Mouse (Mus musculus) MEL (cell line): Measurements from ENCODE around the gene Lime1. TPM values are rescaled to one million over a fixed set of nuclear protein-coding genes. Genes with fewer than 3 reads are reported as not detected.

ENCODE experiments used
- DNase-seq: peaks from one replicate; pipeline ENCODE4 v3.0.0; 2011; ENCODE audit warnings: low read depth, low spot score
- H3K27ac ChIP-seq: 2 replicates; pipeline ENCODE4 v1.5.1; 2012; ENCODE audit warnings: low read depth, mild to moderate bottlenecking, control low read depth, low read length, moderate library complexity; ENCODE audit not compliant: control insufficient read depth
- H3K27me3 ChIP-seq, 2 experiments: fragments of 150-350 bp in 1 of 2; sonication (generic) in 1 of 2; 2 replicates each; pipeline ENCODE4 v1.6.1; 2012; ENCODE audit warnings: low read length in 2 of 2, mild to moderate bottlenecking in 2 of 2, improper control_type of control experiment in 1 of 2, moderate library complexity in 1 of 2; ENCODE audit not compliant: insufficient read depth in 2 of 2, control insufficient read depth in 1 of 2
- H3K36me3 ChIP-seq, 2 experiments: 2 replicates each; pipeline ENCODE4 v1.6.1; 2012 to 2014; ENCODE audit warnings: low read length in 2 of 2, improper control_type of control experiment in 1 of 2, inconsistent platforms in 1 of 2, mild to moderate bottlenecking in 1 of 2; ENCODE audit not compliant: insufficient read depth in 2 of 2, control insufficient read depth in 1 of 2
- H3K4me1 ChIP-seq, 2 experiments: fragments of 150-350 bp in 1 of 2; sonication (generic) in 1 of 2; 2 replicates each; pipeline ENCODE4 v1.6.1; 2012; ENCODE audit warnings: low read length in 2 of 2, improper control_type of control experiment in 1 of 2, mild to moderate bottlenecking in 1 of 2; ENCODE audit not compliant: insufficient read depth in 2 of 2, control insufficient read depth in 1 of 2
- H3K4me3 ChIP-seq, 2 experiments: fragments of 150-350 bp in 1 of 2; sonication (generic) in 1 of 2; 2 replicates each; pipeline ENCODE4 v1.5.1; 2012; ENCODE audit warnings: low read depth in 2 of 2, low read length in 2 of 2, mild to moderate bottlenecking in 2 of 2, moderate library complexity in 2 of 2, control low read depth in 1 of 2, improper control_type of control experiment in 1 of 2; ENCODE audit not compliant: control insufficient read depth in 1 of 2, insufficient read depth in 1 of 2
- H3K79me2 ChIP-seq: 2 replicates; pipeline ENCODE4 v1.6.1; 2012; ENCODE audit warnings: mild to moderate bottlenecking, low read length, moderate library complexity; ENCODE audit not compliant: control insufficient read depth, poor library complexity, insufficient read depth
- H3K9ac ChIP-seq: 2 replicates; pipeline ENCODE4 v1.6.1; 2012; ENCODE audit warnings: low read depth, mild to moderate bottlenecking, control low read depth, low read length, moderate library complexity; ENCODE audit not compliant: control insufficient read depth, poor library complexity, severe bottlenecking
- H3K9me3 ChIP-seq: fragments of 150-350 bp; sonication (generic); replicated peaks from 2 replicates; pipeline ENCODE4 v1.6.1; 2012; ENCODE audit warnings: mild to moderate bottlenecking, low read length, improper control_type of control experiment, moderate library complexity; ENCODE audit not compliant: insufficient read depth
- BHLHE40 ChIP-seq: IDR thresholded peaks from 2 replicates; pipeline ENCODE4 v1.6.1; 2012; ENCODE audit warnings: low read depth, mild to moderate bottlenecking, inconsistent platforms, low read length, improper control_type of control experiment, borderline replicate concordance
- CHD1 ChIP-seq: IDR thresholded peaks from 2 replicates; pipeline ENCODE4 v1.6.1; 2012; ENCODE audit warnings: low read depth, mild to moderate bottlenecking, inconsistent platforms, low read length, improper control_type of control experiment
- CTCF ChIP-seq, 3 experiments: IDR thresholded peaks in 2 of 3; conservative IDR thresholded peaks in 1 of 3; 2 replicates each; pipeline ENCODE4 v1.5.1; 2011 to 2012; ENCODE audit warnings: low read length in 3 of 3, low read depth in 2 of 3, mild to moderate bottlenecking in 2 of 3, improper control_type of control experiment in 1 of 3, inconsistent platforms in 1 of 3, mixed read lengths in 1 of 3, moderate library complexity in 1 of 3; ENCODE audit not compliant: control insufficient read depth in 1 of 3, insufficient read depth in 1 of 3, poor library complexity in 1 of 3, severe bottlenecking in 1 of 3
- E2F4 ChIP-seq: IDR thresholded peaks from 2 replicates; pipeline ENCODE4 v1.6.1; 2011; ENCODE audit warnings: low read depth, low read length, improper control_type of control experiment, borderline replicate concordance
- ELF1 ChIP-seq: IDR thresholded peaks from 2 replicates; pipeline ENCODE4 v1.6.1; 2014; ENCODE audit warnings: low read depth, mild to moderate bottlenecking, inconsistent platforms, low read length, improper control_type of control experiment, moderate library complexity
- GATA1 ChIP-seq: IDR thresholded peaks from 2 replicates; pipeline ENCODE4 v1.6.1; 2011; ENCODE audit warnings: low read depth, low read length, improper control_type of control experiment
- MXI1 ChIP-seq: IDR thresholded peaks from 2 replicates; pipeline ENCODE4 v1.6.1; 2011; ENCODE audit warnings: mild to moderate bottlenecking, low read depth, low read length, improper control_type of control experiment
- MYC ChIP-seq: IDR thresholded peaks from 2 replicates; pipeline ENCODE4 v1.6.1; 2011; ENCODE audit warnings: low read depth, mild to moderate bottlenecking, low read length, improper control_type of control experiment, moderate library complexity
- NELFE ChIP-seq: IDR thresholded peaks from 2 replicates; pipeline ENCODE4 v1.6.1; 2011; ENCODE audit warnings: low read depth, low read length, improper control_type of control experiment
- POLR2A ChIP-seq, 2 experiments: IDR thresholded peaks; 2 replicates each; pipeline ENCODE4 v1.6.1; 2011 to 2012; ENCODE audit warnings: low read length in 2 of 2, mild to moderate bottlenecking in 2 of 2, control low read depth in 1 of 2, improper control_type of control experiment in 1 of 2, low read depth in 1 of 2, moderate library complexity in 1 of 2; ENCODE audit not compliant: control insufficient read depth in 1 of 2, insufficient read depth in 1 of 2, poor library complexity in 1 of 2
- POLR2AphosphoS2 ChIP-seq: IDR thresholded peaks from 2 replicates; pipeline ENCODE4 v1.6.1; 2011; ENCODE audit warnings: low read length, improper control_type of control experiment
- RAD21 ChIP-seq: IDR thresholded peaks from 2 replicates; pipeline ENCODE4 v1.6.1; 2011; ENCODE audit warnings: mild to moderate bottlenecking, low read depth, low read length, improper control_type of control experiment
- SIN3A ChIP-seq: IDR thresholded peaks from 2 replicates; pipeline ENCODE4 v1.6.1; 2012; ENCODE audit warnings: low read length, improper control_type of control experiment, inconsistent platforms
- SMC3 ChIP-seq: IDR thresholded peaks from 2 replicates; pipeline ENCODE4 v1.6.1; 2011; ENCODE audit warnings: low read depth, low read length, improper control_type of control experiment
- TAL1 ChIP-seq: IDR thresholded peaks from 2 replicates; pipeline ENCODE4 v1.6.1; 2012; ENCODE audit warnings: mild to moderate bottlenecking, inconsistent platforms, low read length, moderate library complexity, mixed read lengths
- ZC3H11A ChIP-seq: IDR thresholded peaks from 2 replicates; pipeline ENCODE4 v1.6.1; 2012; ENCODE audit warnings: low read depth, mild to moderate bottlenecking, inconsistent platforms, low read length, improper control_type of control experiment
- ZMIZ1 ChIP-seq: IDR thresholded peaks from 2 replicates; pipeline ENCODE4 v1.6.1; 2012; ENCODE audit warnings: low read depth, mild to moderate bottlenecking, inconsistent platforms, low read length, improper control_type of control experiment, moderate library complexity
- polyA plus RNA-seq, 2 experiments: library from polyadenylated mRNA; stranded (reverse) in 1 of 2; unstranded in 1 of 2; fragments of >175 nt in 1 of 2; fragments of >200 nt in 1 of 2; gene quantifications; 2 replicates each; pipeline versions ENCODE4 v1.2.1 to v1.2.4; 2012; ENCODE audit warnings: low replicate concordance in 2 of 2, low read depth in 1 of 2; ENCODE audit not compliant: insufficient read length in 2 of 2, insufficient read depth in 1 of 2, missing spikeins in 1 of 2
- total RNA-seq: library from RNA; depleted of rRNA; stranded (reverse); fragments of 300-350 nt; gene quantifications from 2 replicates; pipeline ENCODE4 v1.2.3, GENCODE M21; 2012

Gene Lime1
- total and polyA plus RNA-seq, 3 experiments = 18.7 to 27.4 TPM; not detected in 1

GRCm38 (mm10) chr2:181334023-181334422 is 45.9 kb upstream of the Lime1 start:
- Histone ChIP-seq H3K79me2 (no peaks in the 10 kb centered on the region), H3K9me3 (no peaks in the 10 kb centered on the region; the same call in 1 of the 2 replicates), H3K27me3 (no peaks in the 10 kb centered on the region), H3K9ac (no peak overlapping the region), H3K27ac (no peak overlapping the region)
- TF ChIP-seq POLR2AphosphoS2 = no peak
- TF ChIP-seq GATA1 = no peak
- peak; percentile 70 for TF ChIP-seq RAD21
- peak; percentile 85 for TF ChIP-seq SMC3
- TF ChIP-seq TAL1 = no peak
- peak; percentile 63 for TF ChIP-seq ZC3H11A
- TF ChIP-seq POLR2A (IDR thresholded peaks at IDR 0.05; ENCODE audit: control insufficient read depth in 1 of 2, insufficient read depth in 1 of 2, low read depth in 1 of 2, low read length in 2 of 2, poor library complexity in 1 of 2) = no peak
- TF ChIP-seq ELF1 = no peak
- TF ChIP-seq NELFE = no peak
- TF ChIP-seq CTCF (IDR thresholded peaks at IDR 0.05 in 2 of 3, conservative IDR thresholded peaks at IDR 0.05 in 1 of 3; ENCODE audit: control insufficient read depth in 1 of 3, insufficient read depth in 1 of 3, low read depth in 2 of 3, low read length in 3 of 3, poor library complexity in 1 of 3, severe bottlenecking in 1 of 3) = peak; percentile 60 to 74 (median 74)
- TF ChIP-seq, all 39 proteins: peak for 4
- peaks cover 0 to 30% of the 10 kb centered on the region in 2 experiments; a peak in 2 of 4 replicates for H3K36me3 ChIP-seq
- no peak overlapping the region for H3K4me3 ChIP-seq
- peak; percentile 74 for DNase-seq
- no peaks in the 10 kb centered on the region for H3K4me1 ChIP-seq

DNA sequence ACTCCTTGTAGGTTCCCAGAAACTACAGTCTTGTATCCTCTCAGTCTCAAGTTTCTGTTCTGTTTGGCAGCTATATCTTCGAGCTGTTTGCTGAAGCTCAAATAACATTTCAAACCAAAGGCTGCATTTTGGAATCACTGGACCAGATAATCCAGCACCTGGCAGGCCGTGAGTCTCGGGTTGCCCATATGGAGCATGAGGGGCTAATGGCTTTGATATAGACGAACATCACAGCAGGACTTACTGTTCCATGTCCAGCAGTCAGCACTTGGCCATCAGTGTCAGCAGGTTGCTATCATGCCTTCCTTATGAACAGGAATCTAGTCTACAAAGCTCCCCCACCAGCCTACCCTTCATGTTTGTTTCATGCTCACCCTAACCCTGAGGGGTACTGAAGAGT is 39.5 kb upstream of the Lime1 start:
- Histone ChIP-seq H3K79me2 (no peaks in the 10 kb centered on the region), H3K27me3 (no peaks in the 10 kb centered on the region), H3K36me3 (peaks cover 0 to 13% of the 10 kb centered on the region in 2 experiments; a peak in 2 of 4 replicates), H3K9ac (no peak overlapping the region), H3K4me1 (no peaks in the 10 kb centered on the region), H3K4me3 (no peak overlapping the region), H3K27ac (no peak overlapping the region), H3K9me3 (no peaks in the 10 kb centered on the region)
- no peak for TF ChIP-seq ZMIZ1
- no peak for TF ChIP-seq CHD1
- DNase-seq = no peak

GRCm38 (mm10) chr2:181342766-181343165 is 37.1 kb upstream of the Lime1 start:
- H3K9ac ChIP-seq = no peak overlapping the region
- peaks cover 0 to 11% of the 10 kb centered on the region in 2 experiments; a peak in 2 of 4 replicates for H3K36me3 ChIP-seq
- no peak overlapping the region for H3K4me3 ChIP-seq
- H3K27ac ChIP-seq = no peak overlapping the region
- DNase-seq = no peak
- no peaks in the 10 kb centered on the region for H3K27me3 ChIP-seq
- no peaks in the 10 kb centered on the region for H3K4me1 ChIP-seq
- H3K79me2 ChIP-seq = no peaks in the 10 kb centered on the region
- H3K9me3 ChIP-seq = no peaks in the 10 kb centered on the region
- no peak for TF ChIP-seq MXI1
- TF ChIP-seq MYC = no peak
- no peak for TF ChIP-seq E2F4
- no peak for TF ChIP-seq SIN3A
- TF ChIP-seq CHD1 = no peak
- TF ChIP-seq SMC3 = no peak
- no peak for TF ChIP-seq ELF1
- no peak for TF ChIP-seq BHLHE40
- TF ChIP-seq, all 39 proteins: peak for 0
